Mouse (Mus musculus): Measurements from ENCODE around the gene Obox2.
"Not testable (repeated sequence)": the region's sequence is repeated elsewhere in the genome, so short reads cannot be mapped to it uniquely, and the experiment has no call there.

Gene Obox2

GRCm38 (mm10) chr7:15388421-15388998, at the start of gene Obox2, which contains the start of gene Obox1:
Gene Obox2 (plus strand): TSS chr7:15388721.
Gene Obox1 (plus strand): TSS chr7:15388948.
- DNase-seq: not testable (repeated sequence)

- DNase-seq: not testable (repeated sequence)
Measured at GRCm38 (mm10) chr7:15399147-15399874, 10.8 kb downstream of the Obox2 start.

- DNase-seq: not testable (repeated sequence)
Measured at GRCm38 (mm10) chr7:15406816-15407215, 18.3 kb downstream of the Obox2 start.

- DNase-seq: not testable (repeated sequence)
Measured at GRCm38 (mm10) chr7:15418046-15418445, 29.5 kb downstream of the Obox2 start.

- not testable (repeated sequence) for DNase-seq
Measured at GRCm38 (mm10) chr7:15425537-15425936, 37.0 kb downstream of the Obox2 start.

Measured in thymus, adult 18-20 months (tissue).